Mouse (Mus musculus) testis, postnatal 10 days (tissue): ENCODE measurements at regions not wholly inside any gene's neighbourhood (a gene's known extent, or its start where the extent isn't known, plus 50 kb on each side); places are given as distances from the start of the nearest gene placed in this dataset.

ENCODE experiments used
- DNase-seq: peaks from one replicate; pipeline ENCODE4 v3.0.0; 2021; ENCODE audit warnings: low spot score

- DNase-seq, result no peak
Observed at GRCm38 (mm10) chr9:41302809-41303493, 141.5 kb upstream of the Ubash3b start.

GRCm38 (mm10) chr9:41286145-41286468 lies 124.6 kb upstream of the Ubash3b start:
- DNase-seq, result no peak

- no peak for DNase-seq
Observed at GRCm38 (mm10) chr9:41285266-41286144, 124.0 kb upstream of the Ubash3b start.

GRCm38 (mm10) chr9:41277726-41278125 lies 116.2 kb upstream of the Ubash3b start:
- no peak for DNase-seq

GRCm38 (mm10) chr9:41273839-41274271 lies 112.4 kb upstream of the Ubash3b start:
- no peak for DNase-seq

- DNase-seq, result peak; percentile 70
Observed at GRCm38 (mm10) chr9:41273171-41273781, 111.8 kb upstream of the Ubash3b start.

- peak; percentile 59 for DNase-seq
Observed at GRCm38 (mm10) chr9:41272596-41272995, 111.1 kb upstream of the Ubash3b start.

GRCm38 (mm10) chr9:41268112-41268511 lies 106.6 kb upstream of the Ubash3b start:
- no peak for DNase-seq

- no peak for DNase-seq
Observed at GRCm38 (mm10) chr9:41264485-41264884, 103.0 kb upstream of the Ubash3b start.

- no peak for DNase-seq
Observed at GRCm38 (mm10) chr9:41257244-41257643, 95.7 kb upstream of the Ubash3b start.

GRCm38 (mm10) chr9:41242372-41242771 lies 80.9 kb upstream of the Ubash3b start:
- no peak for DNase-seq

- DNase-seq, result no peak
Observed at GRCm38 (mm10) chr9:41239097-41239451, 77.6 kb upstream of the Ubash3b start.

- no peak for DNase-seq
Observed at GRCm38 (mm10) chr9:41238395-41239096, 77.0 kb upstream of the Ubash3b start.

- no peak for DNase-seq
Observed at GRCm38 (mm10) chr9:41237265-41237664, 75.8 kb upstream of the Ubash3b start.

GRCm38 (mm10) chr9:41229225-41229582 lies 67.7 kb upstream of the Ubash3b start:
- DNase-seq, result no peak

GRCm38 (mm10) chr9:41228425-41229224 lies 67.1 kb upstream of the Ubash3b start:
- peak; percentile 93 for DNase-seq

GRCm38 (mm10) chr9:41223406-41223805 lies 61.9 kb upstream of the Ubash3b start:
- no peak for DNase-seq

- no peak for DNase-seq
Observed at GRCm38 (mm10) chr9:41222346-41223015, 61.0 kb upstream of the Ubash3b start.

- DNase-seq, result no peak
Observed at GRCm38 (mm10) chr9:41221110-41221790, 59.8 kb upstream of the Ubash3b start.

GRCm38 (mm10) chr9:41220105-41220669 lies 58.7 kb upstream of the Ubash3b start:
- no peak for DNase-seq
